Mouse (Mus musculus): ENCODE results near the gene Zfp366. TPM values are rescaled to one million over a fixed set of nuclear protein-coding genes. Genes with fewer than 3 reads are reported as not detected.

Gene Zfp366
- polyA plus RNA-seq, 1 experiment: 2.8 TPM

DNA sequence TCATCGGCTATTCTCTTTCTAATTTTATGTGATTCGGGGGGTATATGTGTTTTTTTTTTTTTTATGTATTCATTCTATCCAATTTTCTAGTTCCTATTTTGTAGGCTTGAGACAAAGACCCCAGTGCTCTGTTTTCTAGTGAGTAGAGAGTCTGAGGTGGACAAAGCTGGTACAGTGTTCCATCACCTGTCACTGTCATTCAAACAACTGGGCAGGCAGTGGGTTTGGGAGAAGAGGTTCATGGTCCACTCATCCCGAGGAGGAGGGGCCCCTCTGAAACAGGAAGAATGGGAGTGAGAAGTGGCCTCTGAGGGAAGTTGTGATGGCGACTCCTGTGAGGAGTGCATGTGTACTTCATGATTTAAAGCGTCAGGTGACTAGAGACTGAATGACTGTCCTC is 26.2 kb downstream of the Zfp366 start:
- no peak overlapping the region for H3K4me3 ChIP-seq (replicated peaks; ENCODE audit: insufficient read depth, low read depth, low read length)
- TF ChIP-seq CTCF (IDR thresholded peaks at IDR 0.05; ENCODE audit: borderline replicate concordance, insufficient read depth, low read depth, low read length): no peak
- TF ChIP-seq POLR2A (IDR thresholded peaks at IDR 0.05; ENCODE audit: borderline replicate concordance, insufficient read depth, low read length): no peak
- no peaks in the 10 kb centered on the region for H3K4me1 ChIP-seq (ENCODE audit: control insufficient read depth, insufficient read depth, low read length)
- H3K27me3 ChIP-seq (ENCODE audit: control insufficient read depth, insufficient read depth, low read length): no peaks in the 10 kb centered on the region
- WGBS: 86% methylated on average over 5 of the region's 5 CpGs
- no peak for DNase-seq
- H3K27ac ChIP-seq (ENCODE audit: insufficient read depth, low read length): no peak overlapping the region

DNA sequence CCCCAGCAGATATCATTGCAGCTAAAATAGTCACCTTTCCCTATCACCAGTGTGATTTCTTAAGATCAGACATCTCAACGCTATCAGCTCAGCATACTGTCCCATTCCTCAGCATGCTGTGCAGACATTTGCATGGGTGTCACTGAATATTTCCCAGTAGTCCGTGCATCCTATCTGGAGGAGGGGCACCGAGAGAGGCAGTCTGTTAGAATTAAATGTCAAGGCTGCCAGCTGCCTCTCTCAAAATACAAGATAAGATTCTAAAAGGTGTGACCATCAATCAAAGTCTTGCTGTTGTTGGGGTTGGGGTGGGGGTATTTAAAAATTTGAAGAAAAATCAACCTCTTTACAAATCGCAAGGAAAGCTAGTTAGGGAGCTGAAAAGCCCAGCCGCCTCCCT is 28.4 kb downstream of the Zfp366 start:
- no peak overlapping the region for H3K4me3 ChIP-seq (replicated peaks; ENCODE audit: insufficient read depth, low read depth, low read length)
- no peak overlapping the region for H3K27ac ChIP-seq (ENCODE audit: insufficient read depth, low read length)
- no peak for TF ChIP-seq CTCF (IDR thresholded peaks at IDR 0.05; ENCODE audit: borderline replicate concordance, insufficient read depth, low read depth, low read length)
- no peak for TF ChIP-seq POLR2A (IDR thresholded peaks at IDR 0.05; ENCODE audit: borderline replicate concordance, insufficient read depth, low read length)
- DNase-seq: no peak
- WGBS: 64% methylated on average over 5 of the region's 5 CpGs
- H3K27me3 ChIP-seq (ENCODE audit: control insufficient read depth, insufficient read depth, low read length): no peaks in the 10 kb centered on the region
- H3K4me1 ChIP-seq (ENCODE audit: control insufficient read depth, insufficient read depth, low read length): no peaks in the 10 kb centered on the region

DNA sequence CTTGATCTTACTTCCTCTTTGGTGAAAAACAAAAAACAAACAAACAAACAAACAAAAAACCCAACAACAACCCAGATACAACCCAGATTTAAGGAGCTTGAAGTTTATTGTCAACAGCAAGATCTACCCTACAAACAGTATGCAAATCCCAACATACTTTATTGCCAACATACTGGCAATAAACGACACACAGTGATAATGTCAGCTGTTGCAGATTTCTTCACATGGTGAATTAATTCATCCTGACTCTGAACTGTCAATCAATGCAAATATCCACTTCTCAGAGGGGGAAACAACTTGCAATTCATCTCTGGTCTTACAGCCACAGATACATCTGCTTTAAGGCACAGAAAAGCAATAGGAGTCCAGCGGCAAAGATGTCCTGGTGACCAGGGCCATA is 31.4 kb downstream of the Zfp366 start:
- Histone ChIP-seq H3K4me3 (replicated peaks; ENCODE audit: insufficient read depth, low read depth, low read length) (no peak overlapping the region), H3K4me1 (ENCODE audit: control insufficient read depth, insufficient read depth, low read length) (no peaks in the 10 kb centered on the region), H3K27me3 (ENCODE audit: control insufficient read depth, insufficient read depth, low read length) (no peaks in the 10 kb centered on the region), H3K27ac (ENCODE audit: insufficient read depth, low read length) (no peak overlapping the region)
- DNase-seq: no peak
- WGBS: 48% methylated on average over 2 of the region's 2 CpGs
- TF ChIP-seq POLR2A (IDR thresholded peaks at IDR 0.05; ENCODE audit: borderline replicate concordance, insufficient read depth, low read length) (no peak), CTCF (IDR thresholded peaks at IDR 0.05; ENCODE audit: borderline replicate concordance, insufficient read depth, low read depth, low read length) (no peak)

DNA sequence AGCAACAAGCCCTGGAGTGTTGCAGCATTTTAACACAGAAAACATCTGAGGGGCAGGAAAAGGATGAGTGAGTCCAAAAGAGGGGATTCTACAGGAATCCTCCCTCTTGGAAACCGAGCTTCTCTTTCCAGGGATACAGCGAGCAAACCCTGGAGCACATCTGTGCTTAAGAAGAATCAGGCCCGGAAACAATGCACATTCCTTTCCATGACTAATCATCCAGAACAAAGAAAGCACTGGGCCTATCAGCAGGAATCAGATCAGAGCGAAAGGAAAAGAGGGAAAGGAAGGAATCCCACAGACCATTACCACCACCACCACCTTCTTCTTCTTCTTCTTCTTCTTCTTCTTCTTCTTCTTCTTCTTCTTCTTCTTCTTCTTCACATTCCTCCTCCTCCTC is 33.4 kb downstream of the Zfp366 start:
- DNase-seq: no peak
- WGBS: 40% methylated on average over 4 of the region's 4 CpGs
- peaks cover 1% of the 10 kb centered on the region; the same call in 1 of the 2 replicates for H3K4me1 ChIP-seq (ENCODE audit: control insufficient read depth, insufficient read depth, low read length)
- no peak overlapping the region for H3K4me3 ChIP-seq (replicated peaks; ENCODE audit: insufficient read depth, low read depth, low read length)
- TF ChIP-seq POLR2A (IDR thresholded peaks at IDR 0.05; ENCODE audit: borderline replicate concordance, insufficient read depth, low read length): no peak
- no peak for TF ChIP-seq CTCF (IDR thresholded peaks at IDR 0.05; ENCODE audit: borderline replicate concordance, insufficient read depth, low read depth, low read length)
- H3K27me3 ChIP-seq (ENCODE audit: control insufficient read depth, insufficient read depth, low read length): no peaks in the 10 kb centered on the region
- no peak overlapping the region for H3K27ac ChIP-seq (ENCODE audit: insufficient read depth, low read length)

DNA sequence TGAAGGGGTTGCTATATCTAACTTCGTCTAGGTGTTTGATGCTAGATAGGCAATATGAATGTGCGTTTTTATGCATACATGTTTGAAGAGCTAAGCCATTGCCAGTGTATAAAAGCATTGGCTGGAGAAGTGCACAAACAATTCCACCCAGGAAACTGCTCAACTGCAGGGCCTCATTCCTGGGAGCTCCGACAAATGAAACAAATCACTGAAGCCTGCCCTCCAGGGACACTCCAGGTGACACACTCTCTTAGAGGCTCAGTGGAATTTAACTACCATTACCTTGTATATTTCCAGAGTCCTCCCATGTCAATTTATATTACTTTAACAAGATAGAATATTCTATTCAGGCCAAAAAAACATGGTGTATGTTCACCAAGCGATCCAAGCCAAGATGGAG is 35.0 kb downstream of the Zfp366 start:
- TF ChIP-seq POLR2A (IDR thresholded peaks at IDR 0.05; ENCODE audit: borderline replicate concordance, insufficient read depth, low read length) (no peak), CTCF (IDR thresholded peaks at IDR 0.05; ENCODE audit: borderline replicate concordance, insufficient read depth, low read depth, low read length) (no peak)
- no peak overlapping the region for H3K27ac ChIP-seq (ENCODE audit: insufficient read depth, low read length)
- no peaks in the 10 kb centered on the region for H3K27me3 ChIP-seq (ENCODE audit: control insufficient read depth, insufficient read depth, low read length)
- DNase-seq: no peak
- H3K4me3 ChIP-seq (replicated peaks; ENCODE audit: insufficient read depth, low read depth, low read length): no peak overlapping the region
- peaks cover 6% of the 10 kb centered on the region for H3K4me1 ChIP-seq (ENCODE audit: control insufficient read depth, insufficient read depth, low read length)
- 96% methylated on average over 4 of the region's 4 CpGs for WGBS

DNA sequence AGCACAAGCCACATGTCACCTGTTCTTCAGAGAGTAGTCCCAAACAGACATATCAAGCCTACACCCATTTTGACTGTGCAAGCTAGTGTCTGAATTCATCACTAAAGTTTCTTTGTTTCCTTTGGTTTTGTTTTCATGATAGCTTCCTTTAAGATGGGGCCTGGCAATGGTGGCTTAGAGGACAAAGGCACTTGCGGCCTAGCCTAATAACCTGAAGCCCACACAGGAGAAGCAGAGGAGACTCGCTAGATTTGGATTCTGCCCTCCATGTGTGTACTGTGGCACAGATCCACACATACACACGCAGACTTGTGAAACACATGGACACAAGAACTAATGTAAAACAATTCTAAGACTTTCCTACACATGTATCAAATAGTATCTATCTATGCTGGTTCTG is 37.4 kb downstream of the Zfp366 start:
- Histone ChIP-seq H3K27me3 (ENCODE audit: control insufficient read depth, insufficient read depth, low read length) (no peaks in the 10 kb centered on the region), H3K4me1 (ENCODE audit: control insufficient read depth, insufficient read depth, low read length) (peaks cover 6% of the 10 kb centered on the region), H3K4me3 (replicated peaks; ENCODE audit: insufficient read depth, low read depth, low read length) (no peak overlapping the region), H3K27ac (ENCODE audit: insufficient read depth, low read length) (no peak overlapping the region)
- TF ChIP-seq CTCF (IDR thresholded peaks at IDR 0.05; ENCODE audit: borderline replicate concordance, insufficient read depth, low read depth, low read length) (no peak), POLR2A (IDR thresholded peaks at IDR 0.05; ENCODE audit: borderline replicate concordance, insufficient read depth, low read length) (no peak)
- 97% methylated on average over 3 of the region's 3 CpGs for WGBS
- DNase-seq: no peak

DNA sequence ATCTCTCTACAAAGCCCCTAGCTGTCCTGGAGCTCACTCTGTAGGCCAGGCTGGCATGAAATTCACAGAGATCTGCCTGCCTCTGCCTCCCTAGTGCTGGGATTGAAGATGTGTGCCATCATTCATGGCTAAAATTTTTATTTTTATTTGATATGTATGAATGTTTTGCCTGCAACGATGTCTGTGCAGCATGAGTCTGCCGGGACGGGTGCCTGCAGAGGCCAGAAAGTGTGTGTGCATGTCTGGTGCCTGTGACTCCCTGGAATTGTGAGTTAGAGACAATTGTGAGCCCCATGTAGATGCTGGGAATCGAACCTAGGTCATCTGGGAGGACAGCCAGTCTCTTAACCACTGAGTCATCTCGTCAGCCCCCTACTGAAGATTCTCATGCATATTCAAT is 37.9 kb downstream of the Zfp366 start:
- Histone ChIP-seq H3K27ac (ENCODE audit: insufficient read depth, low read length) (no peak overlapping the region), H3K4me1 (ENCODE audit: control insufficient read depth, insufficient read depth, low read length) (peaks cover 6% of the 10 kb centered on the region), H3K4me3 (replicated peaks; ENCODE audit: insufficient read depth, low read depth, low read length) (no peak overlapping the region), H3K27me3 (ENCODE audit: control insufficient read depth, insufficient read depth, low read length) (no peaks in the 10 kb centered on the region)
- WGBS: 85% methylated on average over 5 of the region's 5 CpGs
- TF ChIP-seq CTCF (IDR thresholded peaks at IDR 0.05; ENCODE audit: borderline replicate concordance, insufficient read depth, low read depth, low read length): no peak
- TF ChIP-seq POLR2A (IDR thresholded peaks at IDR 0.05; ENCODE audit: borderline replicate concordance, insufficient read depth, low read length): no peak
- no peak for DNase-seq

DNA sequence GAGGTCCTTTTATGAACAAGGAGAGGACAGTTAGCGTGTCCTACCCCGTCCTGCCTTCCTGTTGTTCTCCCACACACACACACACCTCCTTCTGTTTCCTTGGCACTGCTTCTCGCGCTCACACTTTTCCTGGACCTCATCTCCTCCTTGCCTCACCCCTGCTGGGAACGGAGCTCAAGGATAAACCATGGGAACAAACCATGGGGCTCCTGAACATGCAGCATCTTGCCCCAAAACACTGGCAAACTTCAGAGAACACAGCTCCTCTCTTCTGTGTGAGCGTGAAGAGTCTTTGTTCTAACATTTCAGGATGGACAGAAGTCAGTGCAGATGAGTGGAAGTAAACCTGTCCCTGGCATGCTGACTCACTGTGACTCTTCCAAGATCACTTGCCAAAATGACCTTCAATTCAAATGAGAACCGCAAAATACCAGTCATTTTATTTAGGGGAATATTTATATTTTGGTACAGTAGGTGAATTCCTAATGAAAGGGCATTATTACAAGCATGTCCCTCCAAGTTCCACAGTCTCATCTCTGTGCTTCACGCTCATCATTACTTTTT is 38.8 kb downstream of the Zfp366 start:
- 18% methylated on average over 8 of the region's 8 CpGs for WGBS
- no peak overlapping the region for H3K4me3 ChIP-seq (replicated peaks; ENCODE audit: insufficient read depth, low read depth, low read length)
- DNase-seq: peak; percentile 53 to 59
- peaks cover 6% of the 10 kb centered on the region for H3K4me1 ChIP-seq (ENCODE audit: control insufficient read depth, insufficient read depth, low read length)
- no peak overlapping the region for H3K27ac ChIP-seq (ENCODE audit: insufficient read depth, low read length)
- TF ChIP-seq CTCF (IDR thresholded peaks at IDR 0.05; ENCODE audit: borderline replicate concordance, insufficient read depth, low read depth, low read length) (no peak), POLR2A (IDR thresholded peaks at IDR 0.05; ENCODE audit: borderline replicate concordance, insufficient read depth, low read length) (no peak)
- H3K27me3 ChIP-seq (ENCODE audit: control insufficient read depth, insufficient read depth, low read length): no peaks in the 10 kb centered on the region

Data from cerebellum, adult 2 months (tissue).